Mouse (Mus musculus) layer of hippocampus, postnatal 25 days (tissue): ENCODE measurements around the gene Pabpn1l. TPM values are rescaled to one million over a fixed set of nuclear protein-coding genes. Genes with fewer than 3 reads are reported as not detected.
"Not testable (repeated sequence)": the region's sequence is repeated elsewhere in the genome, so short reads cannot be mapped to it uniquely, and the experiment has no call there.

Experiments used
- DNase-seq, 2 experiments: peaks; one replicate each; pipeline ENCODE4 v3.0.0; 2022; ENCODE audit warnings: mixed read lengths in 2 of 2, low spot score in 1 of 2; ENCODE audit errors: extremely low spot score in 1 of 2
- total RNA-seq, 2 experiments: library from RNA; stranded (reverse); gene quantifications; 2 replicates each; pipeline ENCODE4 v1.2.3; 2021

The Pabpn1l gene
- total RNA-seq, 2 experiments from 2014 or later: 0.45 TPM; not detected in 1

DNA sequence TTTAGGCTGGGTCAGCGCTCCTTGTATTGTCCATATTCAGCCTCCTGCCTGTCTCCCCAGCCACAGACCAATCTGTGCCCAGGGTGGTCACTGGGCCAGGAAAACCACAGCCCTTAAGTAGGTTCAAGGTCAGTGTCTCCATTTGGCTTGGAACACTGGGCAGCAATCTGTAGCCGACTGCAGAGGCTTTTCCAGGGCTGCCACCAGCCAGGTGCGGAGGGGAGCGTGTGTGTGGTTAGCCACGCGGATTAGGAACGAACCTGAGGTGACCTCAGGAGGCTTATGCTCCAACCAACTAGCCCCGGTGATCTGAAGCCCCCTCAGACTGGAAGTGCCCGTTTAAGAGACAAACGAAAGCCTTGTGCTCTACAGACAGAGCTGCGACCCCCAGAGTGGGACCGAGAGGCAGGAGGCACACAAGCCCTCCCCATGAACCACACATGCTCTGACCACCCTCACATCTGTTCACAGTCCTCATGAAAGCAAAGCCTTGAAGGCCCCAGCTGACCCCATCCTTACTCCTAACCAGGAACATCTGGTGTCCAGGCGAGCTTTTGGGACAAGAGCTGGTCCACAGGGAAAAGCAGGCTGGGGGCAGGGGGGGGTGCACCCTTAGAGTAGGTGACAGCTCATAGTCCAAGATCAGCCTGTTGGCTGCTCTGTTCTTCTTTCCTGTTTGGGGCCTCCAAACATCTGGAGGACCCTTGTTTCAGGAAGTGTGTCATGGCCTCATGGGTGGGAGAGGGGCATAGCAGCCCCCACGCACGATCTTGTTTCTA lies 25.8 kb upstream of the Pabpn1l start:
- no peak for DNase-seq

GRCm38 (mm10) chr8:122646337-122646736 lies 23.8 kb upstream of the Pabpn1l start:
- DNase-seq: no peak

DNA sequence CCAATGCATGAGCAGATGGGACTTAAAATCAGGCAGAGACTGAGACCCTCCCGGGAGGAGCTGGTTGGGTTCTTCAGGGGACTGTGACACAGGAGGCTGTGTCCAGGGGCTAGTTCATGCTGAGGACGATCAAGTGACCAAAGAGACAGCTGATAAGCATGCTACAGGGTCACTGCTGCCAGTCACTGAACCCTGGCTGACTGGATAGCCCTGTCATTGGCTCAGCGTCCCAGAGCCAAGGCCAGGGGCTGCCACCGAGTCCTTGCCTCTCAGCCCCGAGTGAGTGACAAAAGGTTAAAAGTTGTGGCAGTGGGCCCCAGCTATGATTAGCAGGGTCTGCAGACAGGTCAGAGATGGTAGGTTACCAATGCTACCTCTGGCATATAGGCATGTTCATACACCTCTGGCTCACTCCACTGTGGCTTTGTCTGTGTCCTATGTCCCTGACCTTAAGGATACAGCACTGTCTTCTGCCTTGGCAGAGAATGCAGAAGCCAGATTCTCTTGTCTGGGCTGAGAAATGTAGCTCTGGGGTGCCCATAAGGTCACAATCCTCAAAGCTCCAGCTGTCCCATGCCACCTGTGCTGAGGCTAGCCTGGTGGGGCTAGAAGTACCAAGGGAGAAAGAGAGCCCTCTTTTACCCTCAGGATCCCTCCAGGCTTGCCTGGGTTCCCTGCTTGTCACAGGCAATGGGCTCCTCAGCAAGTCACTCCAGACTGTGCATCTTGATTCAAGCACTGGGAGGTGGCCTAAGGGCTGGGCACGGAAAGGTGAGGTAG lies 21.8 kb upstream of the Pabpn1l start:
- DNase-seq: no peak

DNA sequence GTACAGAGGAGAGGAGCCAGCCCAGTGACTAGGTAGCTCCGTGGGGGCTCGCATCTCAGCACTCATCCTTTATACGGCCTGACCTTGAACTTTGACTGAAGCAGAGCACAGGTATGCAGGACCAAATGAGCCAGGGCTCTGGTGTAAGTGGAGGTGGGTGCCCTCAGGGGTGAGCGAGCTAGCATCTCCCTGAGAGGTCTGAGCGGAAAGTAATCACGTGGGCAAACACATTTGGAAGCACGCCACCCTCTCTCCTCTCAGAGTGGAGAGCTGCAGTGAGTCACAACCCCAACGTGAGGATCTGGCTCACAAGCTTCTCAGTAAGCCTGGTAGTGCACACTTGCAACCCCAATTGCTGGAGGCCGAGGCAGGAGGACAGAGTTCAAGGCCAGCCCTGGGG lies 19.5 kb upstream of the Pabpn1l start:
- DNase-seq: peak in 1 of 2 experiments; percentile 31

DNA sequence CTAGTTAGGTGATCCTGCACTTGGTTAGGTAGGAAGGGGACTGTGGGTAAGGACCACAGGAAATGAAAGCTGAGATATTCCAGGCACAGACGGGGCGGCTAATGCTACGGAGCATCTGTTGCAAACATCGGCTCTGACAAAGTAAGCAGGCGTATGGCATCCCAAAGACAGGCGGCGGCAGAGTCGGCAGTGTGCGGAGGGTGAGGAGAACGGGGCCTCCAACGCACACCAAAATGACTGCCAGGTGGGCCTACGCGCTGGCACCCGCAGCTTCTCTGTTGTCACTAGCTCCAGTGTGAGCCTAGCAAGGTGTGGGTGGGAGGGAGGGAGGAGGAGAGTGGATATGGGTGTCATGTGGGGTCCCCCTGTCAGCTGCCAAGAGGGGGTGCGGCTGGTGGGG lies 18.9 kb upstream of the Pabpn1l start:
- peak; percentile 53 to 59 for DNase-seq

GRCm38 (mm10) chr8:122640825-122641224 lies 18.3 kb upstream of the Pabpn1l start:
- DNase-seq: no peak

- peak in 1 of 2 experiments; percentile 28 for DNase-seq
Measured at GRCm38 (mm10) chr8:122639521-122640248, 17.1 kb upstream of the Pabpn1l start.

DNA sequence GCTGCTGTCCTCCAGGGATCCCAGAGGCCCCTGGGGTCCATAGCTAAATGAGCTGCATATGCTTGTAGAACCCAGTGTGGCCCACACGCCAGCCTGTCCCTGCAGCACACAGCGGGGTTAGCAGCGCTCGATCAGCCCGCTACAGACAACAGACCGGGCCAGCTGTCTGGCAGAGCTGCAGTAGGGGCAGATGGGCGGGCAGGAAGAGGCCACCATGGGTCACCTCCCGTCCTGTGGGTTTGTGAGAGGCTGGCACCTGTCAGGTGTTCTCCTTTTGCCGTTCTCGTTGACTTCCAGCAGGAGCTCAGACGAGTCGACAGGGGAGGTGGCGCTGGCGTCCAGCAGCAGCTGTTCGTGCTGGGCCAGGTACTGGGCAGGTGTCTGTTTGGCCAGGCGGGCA lies 16.1 kb upstream of the Pabpn1l start:
- no peak for DNase-seq

- DNase-seq: no peak
Measured at GRCm38 (mm10) chr8:122637230-122637629, 14.7 kb upstream of the Pabpn1l start.

- no peak for DNase-seq
Measured at GRCm38 (mm10) chr8:122636803-122637175, 14.2 kb upstream of the Pabpn1l start.

DNA sequence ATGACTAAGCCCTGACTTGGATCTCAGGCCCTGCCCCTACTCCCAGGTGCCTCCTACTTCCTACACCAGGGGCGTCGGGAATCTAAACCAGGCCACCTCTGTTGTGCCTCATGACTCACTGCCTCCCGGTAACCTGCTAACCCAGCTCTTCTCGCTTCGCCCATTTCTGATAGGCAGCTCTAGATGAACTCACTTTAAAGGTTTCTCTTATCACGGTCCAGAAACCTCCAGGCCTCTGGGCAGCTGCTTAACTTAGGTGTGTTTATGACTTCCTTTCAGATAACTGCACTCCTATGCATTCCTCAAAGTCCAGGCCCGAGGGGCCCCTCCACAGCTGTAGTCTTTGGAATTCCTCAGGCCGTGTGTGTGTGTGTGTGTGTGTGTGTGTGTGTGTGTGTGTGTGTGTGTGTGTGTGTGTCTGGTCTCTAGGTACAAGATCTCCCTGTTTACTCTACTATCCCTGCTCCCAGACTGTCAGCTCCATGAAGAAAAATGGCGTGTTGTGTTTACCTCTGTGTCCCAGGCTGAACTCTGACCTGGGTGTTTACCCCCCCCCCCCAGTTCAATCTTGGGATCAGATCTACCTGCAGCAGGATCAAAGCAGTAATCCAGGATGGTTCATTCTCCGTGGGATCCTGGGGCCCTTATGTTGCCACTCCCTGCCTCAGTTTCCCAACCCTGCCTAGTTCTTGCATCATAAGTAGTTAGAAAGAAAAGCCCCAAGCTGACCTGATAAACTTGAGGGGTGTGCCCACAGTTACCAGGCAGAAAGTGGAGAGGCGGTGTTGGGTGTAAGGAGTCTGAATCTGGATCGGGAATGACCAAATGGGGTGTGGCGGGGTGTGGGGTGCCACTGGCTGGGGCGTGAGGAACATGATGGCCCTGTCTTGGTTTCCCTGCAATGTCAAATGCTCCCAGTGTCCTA lies 13.6 kb upstream of the Pabpn1l start:
- DNase-seq: no peak

DNA sequence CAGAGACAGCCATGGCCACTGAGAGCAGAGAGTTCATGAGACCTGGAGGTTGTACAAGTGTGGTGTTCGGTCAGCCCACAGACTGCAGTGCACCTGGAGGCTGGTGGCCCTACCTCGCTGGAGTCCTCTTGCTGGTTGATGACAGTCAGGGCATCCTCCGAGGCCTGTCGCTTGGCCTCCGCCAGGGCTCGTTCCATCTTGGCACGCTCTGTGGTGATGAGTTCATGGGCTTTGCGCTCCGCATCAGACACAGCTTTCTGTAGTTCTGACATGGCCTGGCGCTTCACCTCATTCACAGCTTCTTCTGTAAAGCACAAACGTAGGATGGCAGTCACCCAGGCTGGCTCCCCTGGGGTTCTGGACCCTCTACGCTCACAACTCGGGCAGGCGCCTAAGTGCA lies 10.7 kb upstream of the Pabpn1l start:
- no peak for DNase-seq

- DNase-seq: not testable (repeated sequence)
Measured at GRCm38 (mm10) chr8:122632134-122632533, 9.6 kb upstream of the Pabpn1l start.

DNA sequence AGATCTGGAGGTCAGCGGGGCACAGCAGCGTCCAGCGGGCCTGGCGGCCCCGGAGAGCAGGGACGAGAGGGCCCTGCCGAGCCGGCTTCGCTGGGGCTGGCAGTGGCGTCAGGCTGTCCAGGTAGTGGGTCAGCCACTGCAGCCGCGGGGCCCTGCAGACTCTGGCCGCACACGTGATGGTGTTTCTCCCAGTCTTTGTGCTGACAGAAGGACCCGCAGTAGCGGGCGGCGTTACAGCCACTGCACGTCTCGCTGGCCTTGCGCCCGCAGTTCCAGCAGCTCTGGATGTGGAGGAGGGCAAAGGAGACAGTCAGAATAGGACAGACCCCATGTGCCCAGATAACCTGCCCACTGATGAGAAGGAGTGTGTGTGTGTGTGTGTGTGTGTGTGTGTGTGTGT lies 8.2 kb upstream of the Pabpn1l start:
- DNase-seq: no peak

DNA sequence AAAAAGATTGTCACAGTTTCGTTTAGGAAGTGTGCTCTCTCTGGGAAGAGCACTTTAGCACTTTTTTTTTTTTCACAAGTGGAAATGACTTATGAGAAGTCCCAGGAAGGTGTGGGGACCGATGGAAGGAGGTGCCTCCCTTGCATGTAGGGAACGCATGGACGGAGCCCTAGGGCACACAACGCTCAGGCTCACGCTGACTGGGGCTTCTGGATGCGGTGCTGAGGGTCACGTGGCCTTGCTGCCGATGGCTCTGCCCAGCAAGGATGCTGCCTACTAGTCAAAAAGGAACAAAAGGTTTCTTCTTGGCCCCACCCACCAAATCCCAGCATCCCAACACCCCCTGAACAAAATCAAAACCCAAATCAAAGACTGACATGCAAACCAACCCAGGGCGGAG lies 6.8 kb upstream of the Pabpn1l start:
- DNase-seq: no peak

- DNase-seq: no peak
Measured at GRCm38 (mm10) chr8:122626896-122627295, 4.4 kb upstream of the Pabpn1l start.

DNA sequence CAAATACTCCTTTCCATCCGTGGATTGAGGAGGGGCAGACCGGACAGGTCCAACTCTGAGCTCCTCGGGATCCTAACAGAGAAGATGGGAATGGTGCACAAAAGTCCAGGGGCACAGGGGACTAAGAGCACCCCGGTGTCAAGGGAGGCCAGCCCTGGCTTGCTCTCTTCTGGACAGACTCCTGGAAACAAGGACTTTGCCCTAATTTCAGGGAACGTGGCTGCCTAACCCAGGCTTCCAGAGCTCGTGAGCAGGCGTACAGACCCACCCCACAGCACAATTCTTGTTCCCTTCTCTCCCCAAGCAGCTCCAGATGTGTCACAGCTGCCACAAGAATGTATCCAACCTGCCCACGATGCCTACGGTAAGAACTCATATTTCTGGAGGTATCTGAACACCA lies 3.3 kb upstream of the Pabpn1l start:
- no peak for DNase-seq

GRCm38 (mm10) chr8:122624653-122625052 lies 2.1 kb upstream of the Pabpn1l start:
- no peak for DNase-seq

- DNase-seq: no peak
Measured at GRCm38 (mm10) chr8:122623844-122624642, 1.5 kb upstream of the Pabpn1l start.
